Mouse (Mus musculus) cerebellum, postnatal 10 days (tissue): ENCODE results near the gene Srsf4.

Experiments used
- DNase-seq, 2 experiments: peaks; one replicate each; pipeline ENCODE4 v3.0.0; 2021; ENCODE audit warnings: mixed read lengths in 2 of 2

Srsf4 gene

DNA sequence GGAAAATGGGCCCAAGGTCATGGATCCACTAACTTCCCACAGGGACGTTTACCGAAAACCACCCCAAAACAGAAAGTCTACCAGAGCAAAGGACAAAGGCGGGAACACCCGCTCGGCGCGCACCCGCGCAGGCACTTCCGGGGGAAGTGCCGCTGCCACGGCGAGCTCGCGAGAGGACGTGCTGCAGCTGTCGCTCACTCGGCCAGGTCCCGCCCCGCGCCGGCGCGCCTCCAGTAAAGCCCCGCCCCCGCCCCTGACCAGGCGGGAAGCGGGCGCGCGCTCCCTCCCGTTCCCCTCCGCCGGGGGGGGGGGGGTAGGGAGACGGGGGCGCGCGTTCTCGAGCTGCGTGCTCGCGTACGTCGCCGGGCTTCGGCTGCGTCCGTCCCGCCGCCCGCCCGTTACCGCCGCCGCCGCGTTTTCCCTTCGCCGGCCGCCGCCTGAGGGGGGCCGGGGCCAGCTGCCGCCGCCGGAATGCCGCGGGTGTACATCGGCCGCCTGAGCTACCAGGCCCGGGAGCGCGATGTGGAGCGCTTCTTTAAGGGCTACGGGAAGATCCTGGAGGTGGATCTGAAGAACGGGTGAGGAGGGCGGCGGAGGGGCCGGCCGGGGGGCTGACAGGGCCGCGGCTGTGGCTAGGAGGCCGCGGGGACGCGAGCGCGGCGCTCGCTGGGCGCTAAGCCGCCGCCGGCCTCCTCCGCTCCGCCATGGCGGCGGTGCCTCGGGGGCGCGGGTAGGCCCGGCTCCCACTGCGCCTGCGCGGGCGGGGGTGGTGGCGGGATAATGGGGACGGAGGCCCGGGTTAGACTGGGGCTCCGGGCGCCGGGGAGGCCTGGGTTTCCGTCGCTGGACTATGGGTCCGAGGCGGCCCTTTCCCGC is at the start of gene Srsf4:
Gene Srsf4 (plus strand): TSS at position 325 of the 876 bp plus-strand sequence.
- peak; percentile 97 to 98 for DNase-seq

- no peak for DNase-seq
Measured at GRCm38 (mm10) chr4:131824939-131825338, 48.5 kb upstream of the Srsf4 start.

GRCm38 (mm10) chr4:131825830-131826229 is 47.6 kb upstream of the Srsf4 start:
- DNase-seq: peak in 1 of 2 experiments; percentile 48

DNA sequence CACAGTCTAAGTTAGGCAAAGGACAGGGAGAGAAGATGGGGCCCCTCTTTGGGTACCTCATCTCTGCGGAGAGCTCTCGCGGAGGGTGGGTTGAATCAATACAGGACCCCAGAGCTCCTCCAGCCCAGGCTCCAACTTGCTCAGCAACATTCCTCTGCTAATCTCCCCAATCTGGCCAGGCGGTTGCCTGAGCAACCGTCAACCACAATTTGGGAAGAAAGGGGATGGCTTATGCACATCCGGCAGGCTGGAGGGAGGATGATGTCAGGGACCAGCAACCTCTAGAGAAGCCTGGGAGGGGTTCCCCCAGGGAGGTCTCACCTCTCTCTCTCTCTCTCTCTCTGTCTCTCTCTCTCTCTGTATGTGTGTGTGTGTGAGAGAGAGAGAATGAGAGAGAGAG is 46.5 kb upstream of the Srsf4 start:
- no peak for DNase-seq

DNA sequence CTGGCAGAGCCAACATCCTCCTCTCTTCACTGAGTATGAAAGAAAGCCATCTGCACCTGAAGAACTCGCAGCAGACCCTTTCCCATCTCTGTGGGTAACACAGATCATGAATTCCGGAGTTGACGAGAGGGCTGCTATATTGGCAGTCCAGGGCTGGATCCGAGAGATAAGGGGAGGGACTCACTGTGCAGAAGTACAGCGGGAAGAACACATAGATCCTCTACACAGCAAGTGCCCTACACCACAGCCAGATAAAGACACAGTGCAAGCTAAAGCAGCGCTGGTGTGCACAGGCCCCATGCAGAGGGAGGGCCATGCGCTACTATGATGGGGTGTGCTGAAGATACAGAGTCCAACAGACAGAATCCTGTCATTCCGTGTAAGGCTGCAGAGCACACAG is 44.3 kb upstream of the Srsf4 start:
- no peak for DNase-seq

DNA sequence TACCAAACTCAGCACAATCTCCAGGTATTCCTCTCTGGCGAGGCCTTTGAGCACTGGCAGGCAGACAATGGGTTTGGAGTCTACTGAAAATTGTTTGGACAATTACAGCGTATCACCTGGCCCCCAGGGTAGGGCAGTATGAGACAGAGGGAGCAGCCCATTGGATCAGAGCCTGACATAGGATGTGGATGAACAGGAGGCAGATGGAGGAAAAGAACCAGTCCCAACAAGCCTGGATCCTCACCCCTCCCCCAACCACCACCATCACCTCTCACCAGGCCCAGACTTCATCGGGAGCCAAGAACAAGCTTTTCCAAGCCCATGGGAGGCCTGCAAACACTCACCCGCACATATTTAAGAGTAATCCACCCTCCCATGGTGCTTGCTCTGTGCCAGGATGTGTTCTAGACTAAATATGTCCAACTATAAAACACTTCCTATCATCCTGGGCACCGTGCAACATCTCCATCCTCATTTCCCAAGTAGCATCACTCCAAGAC is 41.8 kb upstream of the Srsf4 start:
- DNase-seq: no peak

GRCm38 (mm10) chr4:131832759-131833407 is 40.5 kb upstream of the Srsf4 start:
- DNase-seq: no peak

DNA sequence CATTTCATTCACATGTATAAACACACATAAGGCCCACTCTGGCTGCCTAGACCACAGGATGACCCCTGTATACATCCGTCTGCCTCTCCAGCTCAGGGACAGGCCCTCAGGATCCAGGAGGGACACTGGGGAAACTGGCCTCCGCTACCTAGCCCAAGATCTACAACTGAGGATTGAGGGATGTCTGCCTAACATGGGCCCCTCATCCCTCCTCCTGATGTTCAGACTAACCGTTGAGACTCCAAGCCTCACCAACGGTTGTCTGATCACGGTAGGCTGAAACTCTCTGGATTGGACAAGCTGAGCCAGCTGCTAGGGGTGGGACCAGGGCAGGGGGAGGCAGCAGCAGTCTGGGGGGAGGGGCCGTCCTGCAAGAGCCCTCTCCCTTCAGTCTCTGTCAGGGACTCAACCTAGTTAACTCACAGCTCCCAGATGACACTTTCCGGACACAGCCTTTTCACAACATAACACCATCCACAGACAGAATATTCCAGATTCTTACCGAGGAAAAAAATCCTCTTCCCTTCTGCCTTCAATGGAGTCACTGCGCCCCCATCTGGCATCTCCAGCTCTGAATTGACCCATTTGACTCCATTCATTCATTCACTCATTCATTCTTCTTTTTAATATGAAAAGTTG is 39.3 kb upstream of the Srsf4 start:
- peak; percentile 75 to 78 for DNase-seq

- DNase-seq: peak in 1 of 2 experiments; percentile 36
Measured at GRCm38 (mm10) chr4:131836351-131836881, 37.0 kb upstream of the Srsf4 start.

- peak; percentile 55 to 59 for DNase-seq
Measured at GRCm38 (mm10) chr4:131836891-131837491, 36.4 kb upstream of the Srsf4 start.

DNA sequence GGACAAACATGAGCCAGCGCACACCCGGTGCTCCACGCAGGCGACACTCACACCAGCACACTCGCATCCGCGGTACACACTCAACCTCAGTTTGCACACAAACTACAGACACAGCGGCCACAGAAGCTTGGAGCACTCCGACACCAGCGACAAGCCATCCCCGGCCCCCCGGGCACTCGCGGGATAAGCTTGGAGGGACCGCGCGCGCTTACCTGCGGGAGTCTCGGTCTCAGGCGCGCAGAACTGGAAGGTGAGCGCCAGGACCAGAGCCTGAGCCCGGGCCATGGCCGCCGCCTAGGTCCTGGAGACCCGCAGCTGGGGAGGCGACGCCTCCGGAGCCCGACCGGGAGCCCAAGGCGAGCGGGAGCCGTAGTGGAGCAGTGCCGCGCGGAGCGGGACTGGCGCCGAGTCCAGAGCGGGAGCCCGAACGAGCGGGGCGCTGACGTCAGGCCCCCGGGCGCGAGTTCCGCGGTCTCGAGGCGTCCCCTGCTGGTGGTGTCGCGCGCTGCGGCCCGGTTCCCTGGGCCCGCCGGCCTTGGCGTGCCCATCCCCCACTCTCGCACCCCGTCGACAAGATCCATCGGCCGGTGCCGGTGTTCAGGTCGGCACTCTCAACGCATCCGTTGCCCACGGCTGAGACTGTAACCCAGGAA is 35.4 kb upstream of the Srsf4 start, which contains the start of gene Ptpru:
Gene Ptpru (minus strand): TSS at position 417 of the 653 bp plus-strand sequence.
- peak; percentile 97 to 98 for DNase-seq

- DNase-seq: peak; percentile 98 to 99
Measured at GRCm38 (mm10) chr4:131843290-131843743, 30.1 kb upstream of the Srsf4 start, which contains the start of gene Mecr. Gene Mecr, plus strand, starts transcription at chr4:131843470.

GRCm38 (mm10) chr4:131845991-131846778 is 27.2 kb upstream of the Srsf4 start:
- DNase-seq: no peak

DNA sequence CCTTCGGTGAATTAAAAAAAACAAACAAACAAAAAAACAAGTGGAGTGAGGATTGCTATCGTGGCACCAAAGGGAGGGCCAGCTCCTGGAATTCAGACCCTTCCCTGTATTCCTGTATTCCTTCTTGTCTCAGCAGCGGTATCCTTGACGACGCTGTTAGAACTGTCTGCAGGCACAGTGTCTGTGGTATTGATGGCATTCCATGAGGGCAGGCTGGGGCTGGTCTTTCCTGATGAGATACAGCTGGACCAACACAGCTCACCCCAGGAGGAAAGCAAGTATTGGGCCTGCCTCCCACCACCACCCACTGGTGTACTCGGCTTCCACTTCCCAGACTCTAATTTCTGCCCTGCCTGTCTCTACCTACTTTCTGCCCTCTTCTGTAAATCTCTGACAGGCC is 25.3 kb upstream of the Srsf4 start:
- DNase-seq: no peak

- no peak for DNase-seq
Measured at GRCm38 (mm10) chr4:131849986-131850638, 23.3 kb upstream of the Srsf4 start.

DNA sequence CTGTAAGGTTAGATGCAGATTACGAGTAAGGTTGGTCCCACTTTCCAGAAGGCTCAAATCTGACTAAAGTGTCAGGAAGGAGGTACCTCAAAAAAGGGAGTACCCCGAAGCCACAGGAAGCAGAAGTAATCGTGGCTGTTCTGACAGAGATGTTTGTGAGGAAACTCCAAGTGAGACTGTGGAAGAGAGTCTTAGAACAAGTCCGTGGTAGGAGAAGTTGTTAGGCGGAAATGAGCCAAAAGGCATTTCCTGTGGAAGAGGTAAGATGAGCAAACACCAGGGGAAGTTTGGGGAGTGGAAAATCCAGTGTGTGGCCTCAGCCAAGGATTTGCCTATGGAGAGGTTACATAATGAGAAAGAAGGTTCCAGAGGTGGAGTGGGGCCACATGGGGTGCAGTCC is 18.5 kb upstream of the Srsf4 start:
- DNase-seq: no peak

DNA sequence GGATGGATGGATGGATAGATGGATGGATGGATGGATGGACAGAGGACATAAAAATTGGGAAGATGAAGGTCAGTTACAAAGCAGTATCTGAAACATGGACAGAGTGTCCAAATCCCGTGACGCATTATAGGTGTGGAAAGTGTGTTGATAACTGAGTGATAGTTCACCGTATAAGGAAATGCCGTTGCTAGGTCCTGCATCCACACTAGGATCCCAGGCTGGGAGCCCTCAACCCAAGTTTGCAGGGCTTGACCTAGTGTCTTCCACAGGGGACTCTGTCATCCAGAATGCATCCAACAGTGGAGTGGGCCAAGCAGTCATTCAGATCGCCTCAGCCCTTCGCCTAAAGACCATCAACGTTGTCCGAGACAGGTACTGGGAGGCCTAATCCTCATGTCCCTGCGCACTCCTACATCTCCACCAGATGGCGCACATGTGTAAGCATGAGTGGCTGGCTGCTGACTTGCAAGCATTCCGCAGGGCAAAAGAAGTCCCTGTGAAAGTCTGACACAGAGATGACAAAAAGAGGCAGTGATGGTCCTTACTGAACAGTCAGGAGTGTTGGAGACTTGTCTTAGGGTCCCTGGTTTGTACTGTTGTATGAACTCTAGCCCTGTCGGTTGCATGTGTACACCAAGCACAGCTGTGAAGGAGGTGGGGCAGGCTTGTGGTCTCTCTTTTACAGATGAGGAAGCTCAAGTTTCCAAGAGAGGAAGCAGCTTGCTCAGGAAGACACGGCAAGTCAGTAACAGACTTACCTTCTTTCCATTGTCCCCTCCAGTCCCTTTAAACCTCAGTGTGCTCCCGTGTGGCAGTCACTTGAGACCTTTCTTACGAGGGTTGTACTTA is 12.7 kb upstream of the Srsf4 start:
- peak; percentile 90 to 91 for DNase-seq

GRCm38 (mm10) chr4:131861341-131861739 is 12.1 kb upstream of the Srsf4 start:
- DNase-seq: no peak

GRCm38 (mm10) chr4:131872672-131873292 is 635 bp upstream of the Srsf4 start:
- peak in 1 of 2 experiments; percentile 19 for DNase-seq
